Mouse (Mus musculus) heart, postnatal 14 days (tissue): ENCODE measurements around the gene Arcn1. TPM values are rescaled to one million over a fixed set of nuclear protein-coding genes. Genes with fewer than 3 reads are reported as not detected.

Source experiments
- DNase-seq, 2 experiments: peaks; one replicate each; pipeline ENCODE4 v3.0.0; 2021 to 2022
- intact Hi-C: fragments of 180-260 bp; cut with DNase I; formaldehyde crosslinking; loops from one replicate; pipeline ENCODE4 v1.15.1; 2025
- total RNA-seq, 2 experiments: library from RNA; stranded (reverse); gene quantifications; 2 replicates each; pipeline ENCODE4 v1.2.3; 2021

Gene Arcn1
- total RNA-seq, 2 experiments from 2014 or later = 80.1 to 88.6 TPM

DNA sequence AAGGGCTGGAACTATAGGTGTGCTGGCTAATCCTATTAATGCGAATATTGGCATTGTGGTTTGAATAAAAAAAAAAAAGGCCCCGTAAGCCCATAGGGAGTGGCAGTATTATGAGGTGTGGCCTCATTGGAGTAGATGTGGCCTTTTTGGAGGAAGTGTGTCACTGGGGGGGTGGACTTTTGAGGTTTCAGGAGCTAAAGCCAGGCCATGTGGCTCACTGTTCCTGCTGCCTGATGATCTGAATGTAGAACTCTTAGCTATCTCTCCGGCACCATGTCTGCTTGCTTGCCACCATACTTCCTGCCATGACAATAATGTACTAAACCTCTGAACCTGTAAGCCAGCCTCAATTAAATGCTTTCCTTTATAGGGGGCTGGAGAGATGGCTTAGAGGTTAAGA, 20.3 kb downstream of the Arcn1 start:
- DNase-seq = no peak
- intact Hi-C loops = loop anchor here (5.0 kb wide), 1 partner anchor 90 kb away; no protein-coding TSS in a partner anchor

- intact Hi-C loops = loop anchor here (5.0 kb wide), 1 partner anchor 89 kb away; no protein-coding TSS in a partner anchor
- no peak for DNase-seq
Observed at GRCm38 (mm10) chr9:44746666-44747065, 21.0 kb downstream of the Arcn1 start.

- intact Hi-C loops = loop anchor here (5.0 kb wide), 1 partner anchor 88 kb away; no protein-coding TSS in a partner anchor
- no peak for DNase-seq
Observed at GRCm38 (mm10) chr9:44745371-44745770, 22.3 kb downstream of the Arcn1 start.

- intact Hi-C loops = no loop called here
Observed at GRCm38 (mm10) chr9:44740663-44741192, 26.9 kb downstream of the Arcn1 start.

GRCm38 (mm10) chr9:44737240-44737949, 30.2 kb downstream of the Arcn1 start:
- intact Hi-C loops = no loop called here
- DNase-seq = peak; percentile 73 to 76

More at GRCm38 (mm10) chr9:44740663-44741192, 26.9 kb downstream of the Arcn1 start:
- no peak for DNase-seq

DNA sequence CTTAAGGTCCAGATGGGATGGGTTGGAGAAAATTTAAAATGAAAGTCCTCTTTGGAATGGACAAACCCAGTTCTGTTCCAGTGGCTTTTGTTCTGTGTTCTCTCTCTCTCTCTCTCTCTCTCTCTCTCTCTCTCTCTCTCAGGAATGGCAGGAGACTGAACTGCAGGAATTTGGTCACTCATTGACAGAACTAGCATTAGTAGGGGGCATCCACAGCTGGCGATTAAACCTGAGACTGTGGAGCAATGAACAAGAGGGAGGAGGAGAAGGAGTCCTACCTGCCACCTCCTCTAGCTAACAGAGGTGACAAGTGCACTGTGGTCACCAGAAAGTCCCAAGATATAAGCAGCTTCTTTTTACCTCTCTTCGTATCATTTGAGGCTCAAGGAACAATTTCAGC, 31.3 kb downstream of the Arcn1 start:
- intact Hi-C loops = no loop called here

GRCm38 (mm10) chr9:44735886-44736285, 31.8 kb downstream of the Arcn1 start:
- intact Hi-C loops = loop anchor here (2.0 kb wide), 1 partner anchor 27 kb away; no protein-coding TSS in a partner anchor
- DNase-seq = no peak

More for the DNA sequence above, 31.3 kb downstream of the Arcn1 start:
- no peak for DNase-seq

GRCm38 (mm10) chr9:44734524-44735494, 32.8 kb downstream of the Arcn1 start, which contains the start of gene Phldb1:
Phldb1 (minus strand) TSS chr9:44735198.
- peak; percentile 82 to 85 for DNase-seq
- intact Hi-C loops = loop anchor here (2.0 to 5.0 kb wide), 2 partner anchors 26 to 43 kb away; no protein-coding TSS in a partner anchor

GRCm38 (mm10) chr9:44733671-44734523, 33.7 kb downstream of the Arcn1 start:
- peak; percentile 82 to 86 for DNase-seq
- intact Hi-C loops = loop anchor here (2.0 to 5.0 kb wide), 2 partner anchors 25 to 42 kb away; no protein-coding TSS in a partner anchor

GRCm38 (mm10) chr9:44732921-44733530, 34.6 kb downstream of the Arcn1 start:
- peak in 1 of 2 experiments; percentile 61 for DNase-seq
- intact Hi-C loops = loop anchor here (5.0 kb wide), 1 partner anchor 41 kb away; no protein-coding TSS in a partner anchor

- intact Hi-C loops = loop anchor here (5.0 kb wide), 1 partner anchor 40 kb away; no protein-coding TSS in a partner anchor
Observed at GRCm38 (mm10) chr9:44732130-44732549, 35.5 kb downstream of the Arcn1 start.

GRCm38 (mm10) chr9:44727441-44727840, 40.2 kb downstream of the Arcn1 start:
- no peak for DNase-seq
- intact Hi-C loops = no loop called here

More at GRCm38 (mm10) chr9:44732130-44732549, 35.5 kb downstream of the Arcn1 start:
- no peak for DNase-seq

GRCm38 (mm10) chr9:44726431-44727146, 41.1 kb downstream of the Arcn1 start:
- DNase-seq = no peak
- intact Hi-C loops = no loop called here

DNA sequence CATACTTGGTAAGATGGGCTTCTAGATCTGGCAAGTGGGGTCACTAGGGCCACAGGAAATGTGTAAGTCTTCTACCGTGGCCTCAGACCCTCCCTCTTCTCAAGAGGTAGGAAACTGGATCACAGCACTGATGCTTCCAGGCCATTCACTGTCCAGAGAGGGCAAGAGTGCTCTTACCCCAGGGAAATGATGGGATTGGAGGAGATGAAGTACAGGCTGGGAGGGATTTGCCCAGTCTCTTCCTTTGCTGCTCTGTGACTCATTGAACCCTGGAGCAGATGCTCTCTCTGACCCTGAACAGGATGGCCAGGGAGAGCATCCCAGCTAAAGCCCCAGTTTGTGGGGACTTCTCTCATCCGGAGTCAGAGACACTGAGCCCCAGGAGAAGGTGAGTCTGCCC, 43.0 kb downstream of the Arcn1 start:
- no peak for DNase-seq

DNA sequence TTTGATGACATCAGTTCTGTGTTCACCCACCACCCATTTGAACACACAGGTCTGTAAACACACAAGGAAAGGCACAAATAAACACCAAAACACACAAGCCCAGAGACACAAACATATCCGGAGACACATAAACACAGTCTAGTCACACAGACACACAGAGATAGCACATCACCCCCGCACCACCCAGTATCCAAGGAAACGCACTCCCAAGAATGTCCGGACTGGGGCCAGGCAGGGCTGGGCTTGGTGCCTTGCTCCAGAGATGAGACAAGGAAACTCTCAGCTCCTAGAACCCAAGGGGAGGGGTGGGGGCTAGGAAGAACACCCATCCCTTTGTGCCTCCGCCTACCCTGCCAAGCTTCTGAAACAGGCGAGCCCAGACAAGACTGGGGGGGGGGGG, 43.4 kb downstream of the Arcn1 start:
- intact Hi-C loops = no loop called here
- DNase-seq = peak; percentile 63 to 66

More for the DNA sequence above, 43.0 kb downstream of the Arcn1 start:
- intact Hi-C loops = no loop called here

GRCm38 (mm10) chr9:44723521-44724041, 44.1 kb downstream of the Arcn1 start:
- intact Hi-C loops = no loop called here
- no peak for DNase-seq

DNA sequence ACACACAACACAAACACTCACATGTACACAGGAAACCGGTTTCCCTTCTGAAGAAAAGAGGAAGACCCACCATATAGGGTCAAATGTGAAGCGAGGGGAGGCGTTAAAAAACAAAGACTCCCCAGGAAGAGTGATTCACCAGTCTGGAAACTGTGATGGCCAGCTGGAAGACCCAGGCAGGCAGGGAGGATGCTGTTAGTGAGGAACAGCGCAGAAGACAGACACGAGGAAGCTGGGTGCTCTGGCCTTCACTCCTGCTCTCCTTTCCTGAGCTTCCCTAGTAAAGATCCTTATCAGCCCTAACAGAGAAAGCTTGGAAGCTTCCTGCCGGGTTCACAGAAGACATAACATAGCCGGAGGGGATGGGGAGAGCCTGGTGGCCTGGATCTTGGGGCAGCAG, 44.6 kb downstream of the Arcn1 start:
- DNase-seq = peak in 1 of 2 experiments; percentile 37
- intact Hi-C loops = no loop called here

DNA sequence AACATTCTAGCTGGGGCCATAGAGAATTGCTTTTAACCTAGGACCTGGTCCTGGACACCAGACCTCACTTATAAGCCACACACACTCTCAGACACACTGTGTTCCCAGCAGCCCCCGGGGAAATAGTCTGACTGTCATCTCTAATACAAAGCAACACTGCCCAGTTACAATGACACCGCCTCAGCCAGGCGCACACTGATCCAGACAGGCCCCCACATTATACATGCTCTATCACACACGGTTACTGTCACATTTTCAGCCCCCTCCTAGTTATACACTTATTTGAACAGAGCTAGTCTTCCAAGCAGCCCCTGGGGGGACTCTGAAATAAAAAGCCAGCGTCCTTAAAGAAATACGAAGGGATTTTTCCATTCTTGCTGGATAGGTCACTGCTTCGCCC, 45.1 kb downstream of the Arcn1 start:
- intact Hi-C loops = no loop called here
- no peak for DNase-seq
